Mouse (Mus musculus): ENCODE data around the gene Lin54.

Gene Lin54

GRCm38 (mm10) chr5:100500458-100500961 lies at the start of gene Lin54:
TSS of gene Lin54 (minus strand) at chr5:100500639.
- DNase-seq, result peak; percentile 88

- DNase-seq, result no peak
These were observed 49.7 kb upstream of the Lin54 start for GRCm38 (mm10) chr5:100550151-100550550.

GRCm38 (mm10) chr5:100549311-100549710 lies 48.9 kb upstream of the Lin54 start:
- DNase-seq, result no peak

- DNase-seq, result no peak
These were observed 47.8 kb upstream of the Lin54 start for GRCm38 (mm10) chr5:100548236-100548635.

GRCm38 (mm10) chr5:100546294-100547080 lies 46.0 kb upstream of the Lin54 start:
- DNase-seq, result no peak

- DNase-seq, result no peak
These were observed 36.2 kb upstream of the Lin54 start for GRCm38 (mm10) chr5:100536638-100537037.

GRCm38 (mm10) chr5:100535826-100536225 lies 35.4 kb upstream of the Lin54 start:
- DNase-seq, result no peak

- DNase-seq, result no peak
These were observed 25.7 kb upstream of the Lin54 start for GRCm38 (mm10) chr5:100526164-100526563.

- DNase-seq, result no peak
These were observed 25.2 kb upstream of the Lin54 start for GRCm38 (mm10) chr5:100525620-100526019.

GRCm38 (mm10) chr5:100524921-100525320 lies 24.5 kb upstream of the Lin54 start:
- no peak for DNase-seq

- no peak for DNase-seq
These were observed 22.9 kb upstream of the Lin54 start for GRCm38 (mm10) chr5:100523331-100523730.

GRCm38 (mm10) chr5:100520223-100520622 lies 19.8 kb upstream of the Lin54 start:
- DNase-seq, result no peak

GRCm38 (mm10) chr5:100519027-100519411 lies 18.6 kb upstream of the Lin54 start:
- DNase-seq, result no peak

GRCm38 (mm10) chr5:100518049-100519026 lies 17.9 kb upstream of the Lin54 start, which contains the start of gene Cops4:
TSS of gene Cops4 (plus strand) at chr5:100518309.
- peak; percentile 98 for DNase-seq

- DNase-seq, result no peak
These were observed 12.1 kb upstream of the Lin54 start for GRCm38 (mm10) chr5:100512576-100512975.

GRCm38 (mm10) chr5:100509247-100509646 lies 8.8 kb upstream of the Lin54 start:
- no peak for DNase-seq

GRCm38 (mm10) chr5:100501267-100501666 lies 828 bp upstream of the Lin54 start:
- no peak for DNase-seq

GRCm38 (mm10) chr5:100499831-100500304 lies 571 bp downstream of the Lin54 start:
- no peak for DNase-seq

- DNase-seq, result no peak
These were observed 1.2 kb downstream of the Lin54 start for GRCm38 (mm10) chr5:100499243-100499642.

- DNase-seq, result peak; percentile 76
These were observed 1.8 kb downstream of the Lin54 start for GRCm38 (mm10) chr5:100498436-100499180.

GRCm38 (mm10) chr5:100491704-100492103 lies 8.7 kb downstream of the Lin54 start:
- no peak for DNase-seq

GRCm38 (mm10) chr5:100489340-100489739 lies 11.1 kb downstream of the Lin54 start:
- DNase-seq, result no peak

All from kidney, adult 11 months (tissue).